Mouse (Mus musculus) R1 (cell line): ENCODE measurements around the gene Gm21970.

Experiments used
- DNase-seq: peaks from one replicate; pipeline ENCODE4 v3.0.0-alpha.2; 2018; ENCODE audit warnings: low read depth, low spot score

Gene Gm21970

DNA sequence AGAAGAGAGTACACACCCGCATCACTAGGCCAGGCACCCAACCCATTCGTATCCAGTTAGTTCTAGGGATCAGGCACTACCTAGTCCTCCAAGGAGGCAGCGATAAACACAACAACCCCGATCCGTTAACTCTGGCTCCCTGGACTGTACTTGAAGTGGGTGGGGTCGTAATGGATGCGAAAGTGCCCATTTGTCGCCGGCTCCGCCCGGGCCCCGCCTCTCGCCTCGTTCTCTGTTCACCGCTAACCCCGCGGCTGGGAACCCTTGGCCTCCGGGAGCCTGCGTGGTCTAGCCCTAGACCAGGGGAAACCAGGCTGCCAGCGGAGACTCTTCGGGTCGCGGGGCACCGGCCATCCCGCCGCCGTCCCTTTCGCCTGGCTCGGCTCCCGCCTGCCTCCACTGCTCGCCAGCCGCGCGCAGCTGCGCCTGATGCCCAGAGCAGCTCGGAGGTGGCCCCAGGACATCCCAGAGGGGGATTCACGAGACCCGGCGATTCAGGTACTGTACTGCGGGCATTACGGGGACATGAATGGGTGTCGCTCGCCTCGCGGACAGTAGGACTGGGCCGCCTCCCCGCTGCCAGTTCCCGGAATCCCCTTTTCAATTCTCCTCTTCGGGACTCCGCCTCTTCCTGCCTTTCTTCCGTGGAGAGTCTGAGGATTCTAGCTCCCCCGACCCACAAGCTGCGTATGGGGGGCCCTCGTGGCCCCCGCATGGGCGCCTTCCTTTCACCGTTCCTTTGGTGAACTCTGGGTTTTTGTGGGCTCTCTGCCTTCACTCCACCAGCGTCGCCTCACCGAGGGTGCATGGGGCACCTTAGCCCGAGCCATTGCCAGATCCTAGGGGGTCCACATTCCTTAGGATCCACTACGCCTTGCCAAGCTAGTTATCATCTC is 18.7 kb upstream of the Gm21970 start, which contains the start of gene Ifnar2:
Ifnar2 (plus strand) TSS at position 207 of the 896 bp plus-strand sequence.
- peak; percentile 78 for DNase-seq

DNA sequence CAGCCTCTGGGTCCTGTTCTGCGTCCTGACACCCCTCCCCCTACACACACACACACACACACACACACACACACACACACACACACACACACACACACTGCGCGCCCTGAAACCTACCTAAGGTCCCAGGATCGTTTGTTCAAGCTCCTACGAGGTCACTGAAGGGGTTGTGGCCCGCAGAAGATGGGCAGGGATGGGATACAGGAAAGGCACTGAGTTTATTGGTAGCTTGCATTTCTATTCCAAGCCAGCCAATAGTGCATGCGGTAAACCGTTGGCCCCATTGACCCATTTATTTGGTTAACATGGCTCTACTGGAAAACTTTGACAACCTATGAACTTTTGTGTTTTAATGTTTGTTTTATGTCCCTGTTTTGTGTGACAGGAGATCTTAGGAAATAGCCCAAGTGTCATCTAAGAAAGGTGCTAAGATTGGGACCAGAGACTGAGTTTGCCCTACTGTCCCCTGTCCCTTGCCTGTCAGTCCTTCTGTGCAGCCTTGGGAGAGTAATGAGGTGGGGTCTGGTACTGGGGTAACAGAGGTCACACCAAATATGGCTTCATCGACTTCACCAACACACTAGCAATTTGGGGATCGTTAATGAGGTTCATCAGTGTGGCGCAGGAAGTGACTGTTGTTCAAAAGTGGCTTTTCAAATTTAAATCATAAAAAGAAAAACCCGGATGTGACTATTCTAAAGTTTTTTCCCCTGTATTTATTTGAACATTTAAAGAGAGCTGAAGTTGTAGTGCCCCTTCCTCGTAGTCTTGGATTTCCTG is 17.9 kb upstream of the Gm21970 start:
- no peak for DNase-seq

DNA sequence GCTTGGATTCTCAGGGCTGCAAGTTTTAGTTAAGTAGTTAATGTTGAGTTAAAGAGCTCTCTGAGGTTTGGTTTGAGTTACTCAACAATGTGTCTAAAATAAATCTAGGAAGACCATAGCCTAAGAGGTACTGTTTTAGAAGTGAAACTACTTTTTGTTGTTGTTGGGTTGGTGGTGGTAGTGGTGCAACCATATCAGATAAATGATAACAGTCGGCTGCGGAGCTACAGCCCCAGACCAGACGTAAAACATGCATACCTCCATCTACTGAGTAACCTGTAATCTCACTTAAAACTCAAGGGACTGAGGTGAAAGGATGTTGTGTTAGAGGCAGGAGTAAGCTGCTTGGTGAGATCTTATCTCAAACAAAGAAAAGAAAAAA is 17.3 kb upstream of the Gm21970 start:
- no peak for DNase-seq

DNA sequence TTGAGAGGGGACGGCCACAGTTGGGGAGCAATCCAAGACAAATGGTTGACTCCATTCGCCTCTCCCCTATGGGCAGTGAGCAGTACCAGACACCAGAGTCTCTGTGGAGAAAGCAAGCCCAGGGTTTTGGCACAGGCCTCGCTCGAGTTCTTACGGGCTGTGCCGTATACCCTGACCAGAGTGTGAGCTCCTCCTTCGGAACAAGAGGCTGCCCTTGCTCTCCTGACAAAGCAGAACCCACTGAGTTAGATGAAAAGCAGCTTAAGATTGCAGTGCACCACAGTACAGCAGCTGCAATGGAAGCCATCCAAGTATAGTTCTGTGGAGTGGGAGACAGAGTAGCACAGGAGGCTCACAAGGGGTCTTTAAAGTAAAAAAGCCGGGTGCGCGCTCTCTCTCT is 14.8 kb upstream of the Gm21970 start:
- no peak for DNase-seq

DNA sequence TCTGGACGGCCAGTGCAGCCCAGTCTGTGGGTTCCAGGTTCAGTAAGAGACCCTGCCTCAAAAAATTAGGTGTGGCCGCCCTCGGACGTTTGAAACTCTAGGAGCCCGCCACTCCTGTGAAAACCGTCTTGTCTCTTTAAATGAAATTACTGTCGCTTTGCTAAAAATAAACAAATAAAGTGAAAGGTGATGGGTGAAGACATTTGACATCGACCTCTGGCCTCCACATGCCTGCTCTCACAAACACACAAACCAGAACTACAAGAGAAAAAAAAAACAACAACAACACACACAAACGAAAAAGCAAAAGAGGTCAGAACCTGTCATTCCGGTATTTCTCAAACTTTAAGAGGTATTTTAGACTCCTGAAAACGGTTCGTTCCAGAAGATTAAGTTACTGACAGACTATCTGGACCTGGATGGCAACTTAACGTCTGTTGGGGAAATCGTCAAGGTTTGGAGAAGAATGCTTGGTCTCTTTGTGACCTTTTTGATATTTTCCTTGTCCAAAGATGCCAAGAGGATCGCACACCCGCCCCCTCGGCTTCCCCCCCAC is 13.0 kb upstream of the Gm21970 start:
- no peak for DNase-seq

DNA sequence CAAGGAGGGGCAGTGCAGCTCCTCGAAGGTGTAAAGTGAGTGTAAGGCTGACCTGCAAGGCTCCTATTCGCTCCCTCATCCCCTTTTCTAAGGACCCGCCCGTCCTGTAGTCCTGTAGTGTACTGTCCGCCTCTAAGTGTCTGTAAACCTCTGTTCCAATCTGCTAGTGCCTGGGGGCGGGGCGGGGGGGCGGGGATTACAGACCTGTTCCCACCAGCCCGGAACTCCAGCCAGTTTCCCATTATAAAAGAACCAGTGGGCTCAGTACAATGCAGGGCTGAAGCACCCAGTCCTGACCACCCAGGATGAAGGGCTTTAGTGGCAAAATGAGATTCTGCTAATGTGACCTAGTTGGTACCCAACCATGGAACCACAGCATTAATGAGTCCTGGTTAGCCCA is 12.5 kb upstream of the Gm21970 start:
- DNase-seq = peak; percentile 66

DNA sequence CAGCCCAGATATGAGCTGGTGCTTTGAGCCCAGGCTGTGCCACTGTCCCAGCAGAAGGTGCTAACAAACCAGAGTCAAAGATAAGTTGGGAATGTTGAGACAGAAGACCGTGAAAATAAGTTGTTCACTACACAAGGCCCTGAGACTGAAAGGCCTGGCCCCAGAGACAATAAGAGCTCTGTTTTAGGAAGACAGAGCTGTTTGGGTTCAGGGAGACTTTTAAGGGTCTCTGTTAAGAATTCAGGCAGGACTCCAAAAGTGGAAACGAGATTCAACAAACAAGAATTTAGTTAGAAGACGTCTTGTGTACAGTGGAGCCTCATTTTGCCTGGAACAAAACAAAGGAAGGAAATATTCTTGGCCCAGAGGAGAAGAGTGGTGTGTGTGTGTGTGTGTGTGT is 12.1 kb upstream of the Gm21970 start:
- no peak for DNase-seq

DNA sequence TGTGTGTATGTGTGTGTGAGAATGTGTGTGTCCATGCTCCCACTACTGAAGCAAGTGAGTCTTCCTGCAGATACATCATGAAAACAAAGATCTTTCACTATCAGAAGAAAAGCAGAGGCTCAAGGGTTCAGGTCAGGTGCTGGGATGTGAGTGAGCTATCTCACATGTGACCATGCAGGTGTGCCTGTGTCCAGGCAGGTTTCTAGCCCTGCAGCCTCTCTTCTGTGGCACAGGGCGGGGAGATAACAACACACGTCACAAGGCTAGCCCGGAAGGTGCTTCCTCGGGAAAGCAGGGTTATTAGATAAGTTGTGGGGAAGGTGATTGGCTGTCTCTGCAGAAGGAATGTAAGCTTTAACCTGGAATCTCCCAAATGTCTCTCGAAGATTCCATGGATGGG is 11.4 kb upstream of the Gm21970 start:
- DNase-seq = no peak

DNA sequence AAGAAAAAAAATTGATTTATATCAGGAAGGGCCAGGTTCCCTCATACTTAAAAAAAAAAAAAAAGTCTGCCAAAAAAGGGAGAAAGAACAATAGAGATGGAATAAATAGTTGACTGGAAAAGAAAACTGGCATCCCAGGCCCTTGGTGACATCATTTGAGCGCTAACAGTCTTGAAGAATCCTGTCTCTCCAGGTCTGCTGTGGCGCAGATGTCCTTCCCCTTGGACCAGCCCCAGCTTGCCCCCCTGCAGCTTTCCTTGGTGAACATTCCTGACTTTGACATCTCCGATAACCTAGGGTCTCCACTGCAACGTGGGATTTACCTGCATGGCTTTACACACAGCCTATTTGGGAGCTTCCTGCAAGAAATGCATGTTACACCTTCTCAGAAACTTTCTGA is 9.9 kb upstream of the Gm21970 start:
- no peak for DNase-seq

DNA sequence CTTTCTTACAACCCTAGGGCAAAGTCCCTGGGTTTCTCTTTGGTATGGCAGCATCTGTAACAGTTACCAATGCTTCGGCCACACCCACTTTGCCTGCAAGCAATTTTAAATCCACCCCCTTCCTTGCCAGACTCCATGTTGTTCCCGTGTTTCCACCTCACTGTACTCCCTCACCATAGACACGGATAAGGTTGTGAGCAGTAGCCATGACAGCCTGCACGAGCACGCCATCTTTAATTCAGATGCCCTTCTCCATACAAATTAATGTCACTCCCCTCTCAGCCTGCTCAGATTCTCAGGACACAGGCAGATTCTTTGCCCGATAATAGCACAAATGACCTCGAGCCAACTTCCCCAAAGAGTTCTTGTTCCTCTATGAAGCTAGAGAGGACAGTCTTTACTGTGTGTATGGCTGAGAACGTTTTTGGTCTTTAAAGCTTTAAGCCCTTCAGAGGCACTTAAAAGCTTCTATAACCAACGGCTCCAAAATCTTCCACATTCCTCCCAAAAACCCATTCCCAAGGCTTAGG is 9.2 kb upstream of the Gm21970 start:
- DNase-seq = no peak

DNA sequence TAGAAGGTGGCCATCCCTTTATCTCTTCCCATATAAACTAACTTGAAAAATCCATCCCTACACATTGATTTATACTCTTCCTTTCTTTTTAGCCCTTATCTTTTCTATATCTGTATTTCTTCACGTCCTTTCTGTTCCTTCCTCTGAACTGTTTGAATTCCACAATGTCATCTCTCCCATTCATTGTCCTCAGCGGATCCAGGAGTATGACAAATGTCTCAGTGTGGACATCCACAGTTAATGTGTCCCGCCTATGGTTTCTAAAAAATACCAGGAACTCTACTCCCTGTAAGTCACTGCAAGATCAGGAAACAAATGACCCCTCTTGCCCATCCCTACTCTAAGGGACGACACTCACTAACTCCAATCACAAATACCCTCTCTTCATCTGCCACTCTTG is 7.3 kb upstream of the Gm21970 start:
- no peak for DNase-seq

DNA sequence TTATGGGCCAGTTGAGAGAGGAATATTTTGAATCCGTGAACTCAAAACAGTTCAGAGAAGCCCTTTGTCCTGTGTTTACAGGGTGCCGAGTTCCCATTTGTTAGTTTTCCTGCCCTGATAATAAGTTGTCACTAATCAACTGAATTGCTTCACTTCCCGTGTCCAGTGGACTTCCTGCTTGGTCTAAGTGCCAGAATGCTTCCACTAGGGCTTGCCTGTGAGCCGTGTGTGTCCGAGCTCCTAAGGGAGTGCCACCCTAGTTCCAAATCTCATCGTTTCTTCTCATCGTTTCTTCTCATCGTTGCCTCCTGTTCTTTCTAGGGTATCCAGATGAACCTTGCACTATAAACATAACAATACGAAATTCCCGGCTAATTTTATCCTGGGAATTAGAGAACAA is 5.9 kb upstream of the Gm21970 start:
- no peak for DNase-seq

DNA sequence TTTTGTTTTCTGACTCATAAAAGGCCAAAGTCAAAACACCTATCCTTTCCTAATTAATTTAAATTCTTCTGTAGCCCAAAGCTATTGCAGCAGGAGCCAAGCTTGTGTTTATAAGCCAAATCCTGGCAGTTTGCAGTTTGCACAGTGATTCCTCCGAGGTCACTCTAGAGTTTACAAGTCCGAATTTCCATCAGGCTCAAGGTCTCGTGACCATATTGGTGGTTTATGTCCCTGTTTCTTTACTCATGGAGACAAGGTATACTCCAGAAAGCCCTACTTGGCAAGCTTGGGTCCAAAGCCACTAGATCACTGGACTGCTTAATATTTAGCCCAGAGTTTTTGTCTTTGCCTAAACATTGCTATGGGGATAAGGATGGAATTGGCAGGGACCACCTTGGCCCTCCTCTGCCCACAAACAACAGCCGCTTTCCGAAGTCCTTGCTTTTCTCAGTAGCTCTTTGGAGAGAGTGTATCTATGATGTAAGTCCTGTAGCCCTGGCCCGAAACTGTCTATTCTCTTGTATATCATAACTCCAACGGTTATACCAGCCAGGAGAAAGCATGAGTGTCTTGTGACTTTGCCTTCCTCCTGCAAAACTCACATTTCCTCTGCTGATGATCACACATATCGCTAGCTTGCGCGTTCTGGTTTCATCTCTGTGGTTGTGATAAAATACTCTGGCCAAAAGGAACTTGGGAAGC is 5.0 kb upstream of the Gm21970 start:
- DNase-seq = no peak

DNA sequence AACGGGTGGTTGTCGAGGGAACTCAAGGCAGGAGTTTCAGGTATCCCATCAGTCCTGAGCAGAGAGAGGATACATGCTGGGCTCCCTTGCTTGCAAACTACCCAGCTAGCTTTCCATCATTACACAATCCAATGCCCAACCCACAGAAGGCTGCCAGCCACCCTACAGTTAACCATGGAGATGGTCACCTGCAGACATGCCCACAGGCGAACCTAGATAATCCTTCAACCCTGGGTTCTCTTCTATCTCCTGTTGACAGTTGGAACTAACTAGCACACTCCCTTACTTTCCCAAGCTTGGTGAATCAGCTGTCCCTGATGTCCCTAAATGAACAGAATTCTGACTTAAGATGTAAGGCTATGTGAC is 4.4 kb upstream of the Gm21970 start:
- no peak for DNase-seq

DNA sequence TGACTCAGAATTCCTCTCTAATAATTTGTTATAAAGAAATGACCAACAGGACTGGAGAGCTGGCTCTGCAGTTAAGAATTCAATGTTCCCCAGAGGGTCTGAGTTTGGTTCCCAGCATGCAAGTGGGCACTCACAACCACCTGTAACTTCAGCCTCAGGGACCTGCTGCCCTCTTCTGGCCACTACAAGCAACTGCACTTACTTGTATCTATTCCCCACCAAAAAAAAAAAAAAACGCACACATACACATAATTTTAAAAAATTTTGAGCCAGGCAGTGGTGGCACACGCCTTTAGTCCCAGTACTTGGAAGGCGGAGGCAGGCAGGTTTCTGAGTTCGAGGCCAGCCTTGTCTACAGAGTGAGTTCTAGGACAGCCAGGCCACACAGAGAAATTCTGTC is 1.4 kb upstream of the Gm21970 start:
- peak; percentile 88 for DNase-seq

DNA sequence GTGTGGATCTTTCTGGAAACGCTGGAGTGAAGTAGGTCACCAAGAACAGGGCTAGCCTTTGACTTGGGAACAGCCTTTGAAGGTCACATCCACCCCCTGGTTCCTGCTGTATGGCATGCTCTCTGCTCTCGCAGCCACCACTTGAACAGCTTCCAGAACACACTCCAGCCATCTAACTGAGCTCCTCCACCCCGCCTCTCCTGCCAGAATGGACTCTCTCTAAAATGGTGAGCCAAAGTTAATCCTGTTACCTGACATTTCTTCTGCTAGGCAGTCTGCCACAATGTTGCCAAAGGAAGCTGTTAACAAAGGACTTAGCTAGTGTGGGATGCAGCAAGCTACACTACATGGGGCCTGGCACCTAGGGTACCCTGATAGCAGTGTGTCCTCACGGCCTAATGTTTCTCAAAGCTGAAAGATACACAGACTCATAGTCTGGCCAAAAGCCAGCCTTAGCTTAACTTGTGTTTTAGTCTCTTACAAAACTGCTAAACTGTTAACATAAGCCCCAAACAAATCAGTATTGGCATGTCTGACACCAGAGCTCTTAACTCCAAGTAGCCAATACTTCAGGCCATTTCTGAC is 3.4 kb downstream of the Gm21970 start:
- no peak for DNase-seq

DNA sequence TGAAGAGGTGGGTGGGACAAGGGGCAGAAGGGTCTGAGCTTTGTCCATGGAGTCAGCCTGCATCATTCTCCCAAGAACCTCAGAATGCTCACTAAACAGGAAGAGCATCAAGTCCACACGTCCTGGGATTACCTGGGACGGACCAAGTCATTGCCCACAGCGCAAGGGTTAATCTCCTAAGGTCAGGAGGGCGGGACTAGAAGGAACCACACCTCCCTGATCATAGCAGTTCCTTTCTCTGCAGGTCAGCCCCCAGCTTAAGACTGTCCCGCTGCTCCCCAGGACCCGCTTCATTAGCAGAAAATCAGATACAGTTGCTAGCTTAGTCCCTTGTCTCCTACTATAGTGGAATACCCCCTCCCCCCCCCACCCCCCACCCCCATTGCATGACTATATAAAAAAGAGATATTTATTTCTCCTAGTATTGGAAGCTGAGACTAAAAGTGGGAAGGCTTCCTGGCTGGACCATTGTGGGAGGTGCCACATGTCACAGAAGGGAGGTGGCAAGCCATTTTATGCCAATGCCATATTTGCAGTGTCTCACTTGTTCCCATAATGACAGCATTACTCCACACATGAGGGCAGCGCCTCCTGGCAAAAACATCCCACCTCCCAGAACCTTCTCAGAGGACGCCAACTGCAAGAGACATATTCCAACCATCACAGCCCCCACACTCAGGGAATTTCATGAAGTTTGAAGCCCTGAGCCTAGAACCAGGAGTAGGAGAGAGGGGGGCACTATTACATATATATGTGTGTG is 4.3 kb downstream of the Gm21970 start:
- DNase-seq = no peak

DNA sequence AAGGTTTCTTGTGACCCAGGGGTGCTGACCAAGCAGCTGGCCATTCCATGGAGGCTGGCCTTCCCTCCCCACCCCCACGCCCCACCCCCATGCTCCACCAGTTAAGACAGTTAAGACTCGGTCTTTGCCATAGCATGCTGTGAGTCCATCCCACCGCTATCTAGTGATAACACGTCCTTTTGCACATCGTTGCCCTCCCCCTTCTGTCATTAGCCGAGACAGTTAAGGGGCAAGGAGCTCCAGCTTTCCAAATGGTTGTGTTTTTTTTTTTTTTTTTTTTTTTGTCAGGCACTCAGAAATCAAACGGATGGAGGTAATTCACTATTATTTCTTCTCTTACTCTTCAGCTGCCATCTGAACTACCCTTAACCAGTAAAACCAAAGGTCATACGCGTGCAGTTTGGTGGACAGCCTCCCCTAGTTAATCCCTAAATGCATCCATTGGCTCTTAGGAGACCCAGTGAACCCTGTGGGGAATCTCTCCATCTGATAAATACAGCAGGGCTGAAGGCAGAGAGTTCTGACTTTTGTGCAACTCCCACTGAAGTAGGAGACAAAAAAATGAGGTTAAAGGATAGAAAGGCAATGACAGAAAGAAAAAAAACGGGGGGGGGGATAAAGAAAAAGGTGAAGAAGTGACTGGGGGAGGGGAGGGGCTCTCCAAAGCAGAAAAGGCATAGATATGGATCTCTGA is 5.5 kb downstream of the Gm21970 start:
- DNase-seq = no peak

DNA sequence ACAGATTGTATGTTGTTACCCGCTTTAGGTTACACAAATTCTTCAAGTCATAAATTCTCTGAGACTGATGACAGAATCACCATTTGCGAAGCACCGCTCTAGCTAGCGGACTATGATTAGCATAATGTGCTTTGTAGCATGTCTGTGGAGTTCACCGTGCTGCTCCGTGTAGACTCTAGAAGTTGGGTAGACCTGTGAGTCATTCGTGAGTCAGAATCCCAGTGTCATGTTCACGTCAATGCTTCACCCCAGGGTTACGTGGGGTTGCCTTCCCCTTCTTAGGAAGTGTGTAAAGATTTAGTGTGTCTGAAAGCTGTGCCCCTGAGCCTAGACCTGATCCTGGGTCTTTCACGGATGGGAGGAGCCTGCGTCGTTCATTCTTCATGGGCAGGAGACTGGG is 6.5 kb downstream of the Gm21970 start:
- no peak for DNase-seq

DNA sequence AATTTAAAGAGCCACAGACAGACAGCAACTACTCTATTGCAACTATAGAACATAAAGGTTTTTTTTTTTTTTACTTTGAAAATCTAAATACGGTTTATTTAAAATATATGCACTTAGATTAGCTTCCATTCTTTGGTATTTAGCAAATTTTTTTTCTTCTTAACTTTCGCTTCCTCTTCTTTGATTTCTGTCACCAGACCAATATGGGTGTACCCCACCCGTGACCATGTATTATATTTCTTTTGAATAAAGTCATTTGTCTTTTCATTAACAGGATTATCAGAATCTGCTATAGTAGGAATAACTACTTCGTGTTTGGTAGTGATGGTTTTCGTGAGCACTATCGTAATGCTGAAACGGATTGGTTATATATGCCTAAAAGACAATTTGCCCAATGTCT is 7.4 kb downstream of the Gm21970 start:
- DNase-seq = no peak
